Mouse (Mus musculus) megakaryocyte, embryonic 14.5 days (primary cell): ENCODE data around the gene Ier3.

Experiments
- FLI1 ChIP-seq: IDR thresholded peaks from 2 replicates; pipeline ENCODE4 v1.6.1; 2012; ENCODE audit warnings: low read length, inconsistent platforms, mixed read lengths
- GATA1 ChIP-seq: IDR thresholded peaks from 3 replicates; pipeline ENCODE4 v1.6.1; 2012; ENCODE audit warnings: mixed read lengths, low read length, inconsistent platforms, borderline replicate concordance

GRCm38 (mm10) chr17:35834696-35835422 is 13.4 kb downstream of the Ier3 start:
- TF ChIP-seq GATA1 (no peak), FLI1 (no peak)
